In genomic region chr19:36910424-36911045, GRCm38 (mm10) we compare ENCODE assay signal across 10 mouse cellular contexts. TPM values are rescaled to one million over a fixed set of nuclear protein-coding genes. Genes with fewer than 3 reads are reported as not detected.
DNase-seq lines count a peak whose midpoint lies in the region; ATAC-seq lines count a peak whose summit lies in the region.
"Had no signal": no experiment of that assay in that cellular context is flagged by ENCODE, and none has a peak within 500 bp of the region (broad histone marks: within the 10 kb centered on the region; RNA-seq: fewer than 3 reads in every experiment).

No protein-coding gene starts in this region.

- H3K36me3 ChIP-seq in embryonic facial prominence, embryonic 10.5 days (replicated peaks), result no peaks in the 10 kb centered on the region
- no peaks in the 10 kb centered on the region for H3K36me3 ChIP-seq in kidney, embryonic 15.5 days
- H3K36me3 ChIP-seq: G1E; limb, embryonic 15.5 days had no signal

- peak overlapping the region; percentile 15; the same call in 1 of the 2 replicates for H3K27ac ChIP-seq in embryonic facial prominence, embryonic 10.5 days (replicated peaks)
- no peak overlapping the region for H3K27ac ChIP-seq in kidney, embryonic 15.5 days
- H3K27ac ChIP-seq: limb, embryonic 15.5 days had no signal

- H3K4me1 ChIP-seq in embryonic facial prominence, embryonic 10.5 days, result peaks cover 21% of the 10 kb centered on the region
- no peaks in the 10 kb centered on the region for H3K4me1 ChIP-seq in kidney, embryonic 15.5 days
- H3K4me1 ChIP-seq: limb, embryonic 15.5 days had no signal

- DNase-seq in embryonic facial prominence, embryonic 10.5 days (ENCODE audit: low spot score), result peak; percentile 25
- peak; percentile 43 to 77 for DNase-seq in frontal cortex, postnatal 36 days (ENCODE audit: low spot score in 2 of 2)
- peak; percentile 20 to 66 for DNase-seq in left cerebral cortex, adult 8-10 months (ENCODE audit: low spot score in 2 of 2)
- DNase-seq in retina, embryonic 14.5 days (ENCODE audit: low spot score), result peak; percentile 80
- no peak for DNase-seq in spleen, adult 12 weeks (ENCODE audit: low spot score)
- DNase-seq in liver, result no peak
- DNase-seq in gastrocnemius, adult 8-10 months (ENCODE audit: low spot score in 2 of 2), result no peak

- no peaks in the 10 kb centered on the region for H3K27me3 ChIP-seq in embryonic facial prominence, embryonic 10.5 days (replicated peaks; ENCODE audit: low read depth, poor library complexity, severe bottlenecking)
- H3K27me3 ChIP-seq in kidney, embryonic 15.5 days, result no peaks in the 10 kb centered on the region
- H3K27me3 ChIP-seq: limb, embryonic 15.5 days had no signal

- no peak overlapping the region for H3K4me3 ChIP-seq in embryonic facial prominence, embryonic 10.5 days
- H3K4me3 ChIP-seq in kidney, embryonic 15.5 days (replicated peaks), result no peak overlapping the region
- H3K4me3 ChIP-seq: limb, embryonic 15.5 days had no signal

- H3K4me2 ChIP-seq in kidney, embryonic 15.5 days, result no peak overlapping the region
- H3K4me2 ChIP-seq: limb, embryonic 15.5 days had no signal

- H3K9ac ChIP-seq in kidney, embryonic 15.5 days, result no peak overlapping the region
- H3K9ac ChIP-seq: limb, embryonic 15.5 days had no signal

- WGBS in embryonic facial prominence, embryonic 10.5 days, result 38% methylated on average over 12 of the region's 12 CpGs
- 39% methylated on average over 12 of the region's 12 CpGs for WGBS in kidney, embryonic 15.5 days

- ATAC-seq in kidney, embryonic 15.5 days (replicated peaks; ENCODE audit: low FRiP score), result no peak

- H3K9me3 ChIP-seq in embryonic facial prominence, embryonic 10.5 days, result no peaks in the 10 kb centered on the region
- H3K9me3 ChIP-seq in kidney, embryonic 15.5 days (replicated peaks), result no peaks in the 10 kb centered on the region
- H3K9me3 ChIP-seq: G1E; limb, embryonic 15.5 days had no signal

RNA-seq across cellular contexts. Expression of gene Fgfbp3, which starts 8.9 kb away (rescaled TPM):
- polyA plus RNA-seq in embryonic facial prominence, embryonic 10.5 days (2016; fragmentation: Nextera tagmentation; extraction: Ambion mirVana), result 9.1 and 11.7 TPM in 2 replicates
- total RNA-seq in left cerebral cortex, adult 8-10 months (2022), result 1 to 10 TPM; 5.3 to 6.8 (median 6.4) TPM
- polyA plus RNA-seq in kidney, embryonic 15.5 days (2015; fragmentation: Nextera tagmentation; extraction: Ambion mirVana), result 6.7 and 7.2 TPM in 2 replicates
- total RNA-seq in gastrocnemius, adult 8-10 months (2022), result 1 to 10 TPM; 1.0 to 2.0 (median 1.4) TPM

RNA-seq across cellular contexts. Expression of gene Btaf1, which starts 15.3 kb away (rescaled TPM):
- polyA plus RNA-seq in embryonic facial prominence, embryonic 10.5 days (2016; fragmentation: Nextera tagmentation; extraction: Ambion mirVana), result 16.6 and 20.3 TPM in 2 replicates
- 10 to 100 TPM; 20.8 to 24.2 (median 22.5) TPM for total RNA-seq in left cerebral cortex, adult 8-10 months (2022)
- polyA plus RNA-seq in kidney, embryonic 15.5 days (2015; fragmentation: Nextera tagmentation; extraction: Ambion mirVana), result 11.0 and 11.1 TPM in 2 replicates
- 10 to 100 TPM in 1 of 4 experiments, 1 to 10 TPM in 3; 7.8 to 10.7 (median 8.2) TPM for total RNA-seq in gastrocnemius, adult 8-10 months (2022)

Comparison
In these comparisons a context has a peak if more than half of its experiments do, and no peak if none do; other contexts are left out.
1. DNase-seq: peak in embryonic facial prominence, embryonic 10.5 days (single experiment), frontal cortex, postnatal 36 days (2 of 2), left cerebral cortex, adult 8-10 months (2 of 2) and retina, embryonic 14.5 days (single experiment); none in spleen, adult 12 weeks (single experiment), liver (single experiment) and gastrocnemius, adult 8-10 months (0 of 2).